Mouse (Mus musculus): Measurements from ENCODE around the gene S100a4.

S100a4 gene

DNA sequence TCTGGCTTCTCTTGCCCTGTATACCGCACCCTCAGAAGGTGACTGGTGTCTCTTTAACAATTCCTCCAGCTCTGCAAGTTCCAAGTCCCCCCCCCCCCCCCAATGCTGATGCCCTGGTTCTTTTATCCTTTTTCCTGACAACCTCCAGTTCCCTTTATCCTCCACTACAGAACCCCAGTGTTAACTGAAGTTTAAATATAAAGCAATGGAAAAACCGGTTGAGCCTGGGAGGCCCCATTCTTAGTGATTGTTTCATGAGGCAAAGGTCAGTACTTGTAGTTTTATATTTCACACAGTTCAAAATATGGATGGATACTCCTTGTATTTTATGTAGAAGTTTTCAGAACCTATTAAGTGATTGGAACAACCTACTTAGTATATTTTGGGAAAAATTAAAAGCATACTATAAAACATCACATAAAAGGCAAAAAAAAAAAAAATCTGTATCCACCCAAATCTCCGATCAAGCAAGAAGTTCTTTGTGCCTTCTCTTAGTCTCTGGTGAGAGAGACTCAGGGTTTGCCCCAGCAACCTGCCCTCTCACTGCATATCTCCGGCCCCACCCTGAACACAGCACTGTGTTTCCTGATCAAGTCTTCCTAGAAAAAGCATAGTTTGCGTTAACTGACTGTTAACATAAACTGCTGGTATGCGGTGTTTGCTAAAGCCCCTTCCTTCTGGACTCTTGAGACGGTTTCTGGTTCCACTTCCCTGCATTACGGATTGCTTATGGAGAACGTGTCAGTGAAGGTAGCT lies 22.9 kb downstream of the S100a4 start:
- DNase-seq = no peak

GRCm38 (mm10) chr3:90627366-90627765 lies 23.8 kb downstream of the S100a4 start:
- no peak for DNase-seq

- no peak for DNase-seq
Measured at GRCm38 (mm10) chr3:90627807-90628206, 24.2 kb downstream of the S100a4 start.

GRCm38 (mm10) chr3:90629298-90629697 lies 25.7 kb downstream of the S100a4 start:
- DNase-seq = no peak

- DNase-seq = no peak
Measured at GRCm38 (mm10) chr3:90631984-90632383, 28.4 kb downstream of the S100a4 start.

- no peak for DNase-seq
Measured at GRCm38 (mm10) chr3:90638511-90639275, 35.1 kb downstream of the S100a4 start.

DNA sequence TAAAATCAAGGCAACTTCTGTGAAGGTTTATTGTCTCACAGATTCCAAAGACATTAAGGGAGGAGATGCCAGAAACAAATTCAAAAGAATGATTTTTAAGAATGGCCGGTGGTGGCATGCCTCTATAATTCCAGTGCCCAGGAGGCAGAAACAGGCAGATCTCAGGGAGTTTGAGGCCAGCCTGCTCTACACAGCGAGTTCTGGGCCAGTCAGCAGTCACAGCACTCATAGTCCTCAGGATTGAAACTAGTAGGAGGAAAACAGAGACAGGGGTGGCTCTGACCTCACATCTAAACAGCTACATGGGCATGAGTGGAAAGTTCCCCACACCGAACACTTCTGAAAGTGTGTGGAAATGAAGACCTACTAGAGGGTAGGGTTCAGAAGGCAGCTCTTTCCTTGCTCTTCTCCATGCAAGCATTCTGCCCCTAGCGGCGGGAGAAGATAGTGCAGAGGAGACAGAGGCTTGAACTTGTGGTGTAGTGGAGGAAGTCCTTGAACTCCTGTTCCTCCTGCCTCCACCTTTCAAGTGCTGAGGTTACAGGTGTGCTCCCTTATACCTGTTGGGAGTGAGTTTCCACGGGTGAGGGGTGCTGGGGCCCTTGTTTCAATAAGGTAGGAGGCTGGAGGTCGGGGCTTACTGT lies 36.1 kb downstream of the S100a4 start:
- DNase-seq = peak; percentile 48

DNA sequence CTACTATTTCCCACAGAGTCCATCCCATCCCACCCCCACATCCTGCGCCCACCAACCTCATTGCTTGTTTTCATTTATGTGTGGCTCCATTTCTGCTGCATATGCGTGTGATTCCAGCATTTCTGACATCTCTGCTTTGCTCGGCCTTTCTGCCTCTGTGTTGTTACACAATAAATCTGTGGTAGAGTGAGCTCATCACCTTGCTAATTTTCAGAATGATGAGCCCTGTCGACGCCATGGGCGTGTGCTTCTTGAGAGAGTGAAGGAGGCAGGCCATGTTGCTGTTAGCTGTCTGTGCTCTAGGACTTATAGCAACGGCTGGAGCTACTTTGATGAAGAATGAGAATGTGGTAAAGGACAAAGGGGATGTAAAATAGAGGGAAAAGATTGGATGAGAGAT lies 37.4 kb downstream of the S100a4 start:
- DNase-seq = no peak

GRCm38 (mm10) chr3:90644220-90644619 lies 40.6 kb downstream of the S100a4 start:
- peak; percentile 70 for DNase-seq

DNA sequence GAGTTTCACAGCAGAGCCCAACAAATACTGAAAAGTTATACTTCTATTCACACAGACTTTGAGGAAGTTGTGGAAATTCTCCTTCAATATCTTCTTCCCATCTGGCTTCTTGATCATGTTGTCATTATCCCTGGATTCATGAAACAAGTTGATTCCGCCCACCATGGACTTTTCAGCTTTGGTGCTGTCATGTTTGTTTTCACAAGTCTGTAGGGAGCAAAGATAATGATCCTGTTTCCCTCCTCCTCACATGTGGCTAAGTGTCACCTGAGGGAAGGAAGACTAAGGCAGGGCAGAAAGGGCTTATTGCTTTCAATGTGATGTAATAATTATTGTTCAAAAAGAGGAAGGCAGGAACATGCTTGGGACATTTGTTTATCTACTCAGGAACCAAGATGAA lies 43.7 kb downstream of the S100a4 start:
- no peak for DNase-seq

- DNase-seq = no peak
Measured at GRCm38 (mm10) chr3:90648981-90649380, 45.4 kb downstream of the S100a4 start.

DNA sequence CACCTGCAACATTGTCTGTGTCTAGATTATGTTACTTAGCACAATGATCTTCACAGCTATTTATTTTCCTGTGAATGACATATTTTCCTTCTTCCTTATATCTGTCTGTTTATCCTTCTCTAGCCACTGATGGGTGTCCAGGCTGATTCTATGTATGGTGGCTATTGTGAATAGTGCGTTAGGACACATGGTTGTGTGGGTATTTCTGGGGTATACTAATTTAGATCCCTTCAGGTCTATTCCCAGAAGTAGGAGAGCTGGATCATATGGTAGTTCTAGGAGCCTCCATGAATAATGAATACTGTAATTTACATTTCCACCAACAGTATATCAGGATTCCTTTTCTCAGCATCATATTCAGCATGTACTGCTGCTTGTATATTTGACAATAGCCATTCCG lies 46.3 kb downstream of the S100a4 start:
- no peak for DNase-seq

DNA sequence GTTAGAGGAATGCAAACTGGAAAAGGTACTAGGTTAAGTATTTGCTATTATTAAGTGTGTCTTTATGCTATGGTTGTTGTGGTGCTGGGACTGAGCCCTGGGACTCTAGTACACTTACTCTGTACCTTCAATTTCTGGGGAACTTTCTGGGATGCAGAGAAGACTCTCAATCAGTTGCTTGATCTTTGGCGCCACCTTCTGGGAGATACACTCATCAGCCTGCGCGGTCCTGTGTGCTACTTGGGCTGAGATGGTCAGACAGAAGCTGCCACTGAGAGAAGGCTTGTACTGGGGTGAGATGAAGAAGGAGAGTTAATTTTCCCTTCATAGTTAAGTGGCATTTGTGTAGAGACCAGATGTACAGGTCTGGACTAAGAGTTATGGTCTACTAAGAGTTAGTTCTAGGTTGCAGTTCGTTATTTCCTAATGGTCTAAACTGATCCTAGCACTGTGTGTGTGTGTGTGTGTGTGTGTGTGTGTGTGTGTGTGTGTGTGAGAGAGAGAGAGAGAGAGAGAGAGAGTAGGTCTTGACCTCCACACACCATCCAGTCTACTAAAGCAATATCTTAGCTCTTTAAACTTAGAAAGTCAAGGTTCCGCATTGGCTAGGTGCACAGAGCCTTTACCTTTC lies 49.4 kb downstream of the S100a4 start:
- peak; percentile 82 for DNase-seq

DNA sequence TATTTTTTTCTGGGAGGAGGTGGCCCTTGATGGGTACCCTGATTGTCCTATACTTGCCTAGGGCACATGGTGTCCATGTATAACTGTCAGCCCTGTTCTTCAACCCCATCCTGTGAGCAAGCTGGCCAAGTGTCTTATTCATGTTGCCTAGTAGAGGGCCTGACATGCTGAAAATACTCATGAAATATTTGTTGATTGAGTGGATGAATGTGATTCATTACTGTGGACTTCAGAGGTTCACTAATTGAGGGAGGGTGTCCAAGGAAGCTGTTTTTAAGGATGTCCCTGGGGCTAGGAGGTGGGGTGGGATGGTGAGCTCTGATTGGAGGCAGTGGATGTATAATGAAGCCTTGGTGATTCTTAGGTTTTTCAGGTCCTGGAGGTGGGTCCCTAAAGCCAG lies 50.1 kb downstream of the S100a4 start, which contains the start of gene S100a7a:
S100a7a (plus strand) TSS at position 301 of the 400 bp plus-strand sequence.
- no peak for DNase-seq
